Mouse (Mus musculus): ENCODE data around the gene Ube2g1. TPM values are rescaled to one million over a fixed set of nuclear protein-coding genes. Genes with fewer than 3 reads are reported as not detected.
A peak's percentile ranks its signal among the peaks of the same experiment; 100 is the strongest.
"Not testable (repeated sequence)": the region's sequence is repeated elsewhere in the genome, so short reads cannot be mapped to it uniquely, and the experiment has no call there.

Gene Ube2g1
- total RNA-seq, 1 experiment from 2014 or later: 41.3 TPM

GRCm38 (mm10) chr11:72688242-72688641 is 81.2 kb downstream of the Ube2g1 start:
- no peak for ATAC-seq (replicated peaks; ENCODE audit: low read depth, poor library complexity, severe bottlenecking)

- ATAC-seq (replicated peaks; ENCODE audit: low read depth, poor library complexity, severe bottlenecking): no peak
These were observed 82.0 kb downstream of the Ube2g1 start for GRCm38 (mm10) chr11:72689115-72689514.

- peak; percentile 94 for ATAC-seq (replicated peaks; ENCODE audit: low read depth, poor library complexity, severe bottlenecking)
These were observed 82.7 kb downstream of the Ube2g1 start, which contains the start of gene Ankfy1 for GRCm38 (mm10) chr11:72689551-72690510. Gene Ankfy1, plus strand, starts transcription at chr11:72690006.

- no peak for ATAC-seq (replicated peaks; ENCODE audit: low read depth, poor library complexity, severe bottlenecking)
These were observed 85.3 kb downstream of the Ube2g1 start for GRCm38 (mm10) chr11:72692353-72692752.

- no peak for ATAC-seq (replicated peaks; ENCODE audit: low read depth, poor library complexity, severe bottlenecking)
These were observed 87.9 kb downstream of the Ube2g1 start for GRCm38 (mm10) chr11:72695025-72695424.

- ATAC-seq (replicated peaks; ENCODE audit: low read depth, poor library complexity, severe bottlenecking): no peak
These were observed 89.4 kb downstream of the Ube2g1 start for GRCm38 (mm10) chr11:72696368-72696971.

- ATAC-seq (replicated peaks; ENCODE audit: low read depth, poor library complexity, severe bottlenecking): peak; percentile 78
These were observed 90.2 kb downstream of the Ube2g1 start for GRCm38 (mm10) chr11:72697323-72697722.

GRCm38 (mm10) chr11:72705111-72705510 is 98.0 kb downstream of the Ube2g1 start:
- ATAC-seq (replicated peaks; ENCODE audit: low read depth, poor library complexity, severe bottlenecking): not testable (repeated sequence)

- no peak for ATAC-seq (replicated peaks; ENCODE audit: low read depth, poor library complexity, severe bottlenecking)
These were observed 105.6 kb downstream of the Ube2g1 start for GRCm38 (mm10) chr11:72712721-72713120.

GRCm38 (mm10) chr11:72718161-72718560 is 111.1 kb downstream of the Ube2g1 start:
- ATAC-seq (replicated peaks; ENCODE audit: low read depth, poor library complexity, severe bottlenecking): no peak

- no peak for ATAC-seq (replicated peaks; ENCODE audit: low read depth, poor library complexity, severe bottlenecking)
These were observed 116.1 kb downstream of the Ube2g1 start for GRCm38 (mm10) chr11:72723165-72723564.

GRCm38 (mm10) chr11:72723871-72724270 is 116.8 kb downstream of the Ube2g1 start:
- peak; percentile 52; the same call in 1 of the 2 replicates for ATAC-seq (replicated peaks; ENCODE audit: low read depth, poor library complexity, severe bottlenecking)

GRCm38 (mm10) chr11:72726023-72726422 is 118.9 kb downstream of the Ube2g1 start:
- 0 out of 2 replicates have a peak, but pooled peaks have one; percentile 45 for ATAC-seq (replicated peaks; ENCODE audit: low read depth, poor library complexity, severe bottlenecking)

GRCm38 (mm10) chr11:72733736-72734135 is 126.7 kb downstream of the Ube2g1 start:
- no peak for ATAC-seq (replicated peaks; ENCODE audit: low read depth, poor library complexity, severe bottlenecking)

GRCm38 (mm10) chr11:72734840-72735518 is 127.9 kb downstream of the Ube2g1 start:
- ATAC-seq (replicated peaks; ENCODE audit: low read depth, poor library complexity, severe bottlenecking): no peak

GRCm38 (mm10) chr11:72735519-72735860 is 128.4 kb downstream of the Ube2g1 start:
- no peak for ATAC-seq (replicated peaks; ENCODE audit: low read depth, poor library complexity, severe bottlenecking)

Other genes starting within 250 kb of the Ube2g1 start
- 0.18 TPM in 1 of 2 replicates, not detected in the other for gene Tekt1, start 244.8 kb upstream of the Ube2g1 start, total RNA-seq (2017)
- 0.23 TPM in 1 of 2 replicates, not detected in the other for gene Smtnl2, start 195.6 kb upstream of the Ube2g1 start, total RNA-seq (2017)
- not detected in 2 replicates for gene Ggt6, start 171.8 kb upstream of the Ube2g1 start, total RNA-seq (2017)
- gene Mybbp1a, start 165.9 kb upstream of the Ube2g1 start, total RNA-seq (2017): 138 and 260 TPM in 2 replicates
- 38.1 and 49.9 TPM in 2 replicates for gene Spns2, start 117.4 kb upstream of the Ube2g1 start, total RNA-seq (2017)
- 20.5 and 29.3 TPM in 2 replicates for gene Spns3, start 56.8 kb upstream of the Ube2g1 start, total RNA-seq (2017)
- 32.6 and 38.1 TPM in 2 replicates for gene Ankfy1, start 82.7 kb downstream of the Ube2g1 start, total RNA-seq (2017)
- 4.4 and 8.4 TPM in 2 replicates for gene Cyb5d2, start 188.9 kb downstream of the Ube2g1 start, total RNA-seq (2017)
- 23.3 and 32.4 TPM in 2 replicates for gene Zzef1, start 188.9 kb downstream of the Ube2g1 start, total RNA-seq (2017)